Mouse (Mus musculus): ENCODE results near the gene Snd1.

Snd1 gene

GRCm38 (mm10) chr6:28710035-28710434 is 235.1 kb downstream of the Snd1 start:
- DNase-seq = no peak

DNA sequence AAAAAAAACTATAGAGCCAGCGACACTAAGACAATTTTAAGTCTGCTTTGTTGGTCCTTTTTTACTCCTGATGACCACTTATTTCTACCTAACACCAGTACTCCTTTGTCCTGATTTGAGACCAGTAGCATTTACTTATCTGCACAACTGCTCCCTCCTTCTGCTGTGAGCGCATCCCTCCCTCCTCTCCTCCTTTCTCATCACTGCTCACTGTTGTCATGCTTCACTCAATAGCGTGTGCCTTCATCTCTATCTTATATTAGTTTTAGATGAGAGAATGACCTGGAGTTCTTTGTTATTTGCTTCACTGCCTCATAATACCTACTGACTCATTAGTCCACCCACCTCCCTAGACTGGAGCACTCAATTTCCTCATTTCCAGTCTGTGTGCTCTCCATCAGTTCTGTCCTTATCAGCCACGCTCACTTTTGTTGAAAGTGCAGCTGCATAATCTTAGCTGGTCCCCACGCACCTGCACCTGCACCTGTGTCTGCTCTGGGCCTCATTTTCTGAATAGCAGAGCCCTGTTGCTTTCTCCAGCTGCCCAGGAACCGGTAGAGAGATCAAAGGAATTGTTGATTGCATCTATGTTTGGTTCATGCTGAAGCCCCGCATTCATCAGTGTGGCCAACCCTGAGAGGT is 242.4 kb downstream of the Snd1 start:
- no peak for DNase-seq

DNA sequence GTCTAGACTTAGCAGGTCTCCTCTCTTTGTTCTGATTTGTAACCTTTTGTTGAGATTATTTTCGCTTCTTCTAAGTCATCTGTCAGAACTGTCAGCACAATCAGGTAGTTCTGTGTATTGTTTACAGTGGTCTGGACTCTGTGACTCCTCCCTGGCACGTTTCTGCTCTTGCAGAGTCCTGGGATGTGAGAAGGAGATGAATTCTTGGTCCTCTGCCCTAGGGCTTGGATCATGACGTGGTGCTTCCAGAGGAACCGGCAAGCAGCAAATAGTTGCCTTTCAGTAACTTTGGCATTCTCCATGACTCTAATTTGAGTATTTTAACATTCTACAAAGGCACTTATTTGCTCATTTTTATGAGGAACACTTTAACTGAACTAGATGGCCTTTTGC is 242.9 kb downstream of the Snd1 start:
- DNase-seq = no peak

DNA sequence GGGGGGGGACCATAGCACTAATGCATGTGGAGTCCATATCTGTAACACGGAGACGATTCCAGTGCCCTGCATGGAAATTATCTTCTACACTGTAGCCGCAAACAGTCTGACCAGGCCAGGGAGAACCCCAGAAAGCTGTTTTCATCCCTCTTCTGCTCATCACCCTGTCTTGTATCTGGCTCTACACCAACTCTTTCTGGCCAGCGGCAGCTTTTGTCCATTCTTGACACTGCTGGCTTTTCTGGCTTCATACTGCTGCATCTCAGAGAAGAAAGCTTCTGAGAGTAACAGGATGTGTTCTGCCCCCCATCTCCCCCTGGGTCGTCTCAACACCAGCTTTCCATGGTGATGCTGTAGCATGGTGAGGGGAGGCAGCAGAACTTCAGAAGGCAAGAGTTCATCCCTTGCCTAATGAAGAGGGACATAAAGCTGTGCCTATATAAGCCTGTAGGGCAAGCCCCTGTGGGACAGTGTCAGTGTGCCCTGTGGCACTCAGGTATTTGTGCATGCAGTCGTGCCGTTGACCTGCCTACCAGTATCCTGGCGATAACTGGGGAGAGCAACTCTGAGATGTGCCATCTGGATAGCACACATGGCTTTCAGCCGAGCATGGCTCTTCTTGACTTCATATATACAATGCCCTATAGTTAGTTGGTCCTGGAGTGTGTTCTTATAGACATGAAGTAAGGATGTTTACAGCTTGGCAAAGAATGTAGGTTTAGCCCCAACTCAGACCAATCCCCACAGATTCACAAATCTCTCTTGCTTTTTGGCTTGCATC is 245.6 kb downstream of the Snd1 start:
- DNase-seq = no peak

DNA sequence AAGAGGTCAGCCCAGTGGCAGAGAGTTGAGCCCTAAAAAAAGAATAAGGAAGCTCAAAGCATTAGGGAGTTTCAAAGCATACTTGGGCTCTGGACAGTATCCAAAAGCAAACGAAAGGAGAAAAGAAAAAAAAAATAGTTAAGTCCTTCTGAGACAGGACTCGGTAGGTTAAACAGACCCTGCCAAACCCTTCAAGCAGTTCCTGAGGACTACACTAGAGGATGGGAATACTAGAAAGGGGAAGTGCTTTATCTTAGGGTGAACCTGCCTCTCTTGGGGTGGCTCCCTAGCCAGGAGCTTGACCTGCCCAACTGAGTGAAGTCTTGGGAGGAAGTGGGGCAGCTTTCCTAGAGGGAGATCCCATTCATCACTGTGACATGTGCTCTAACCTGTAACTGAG is 248.1 kb downstream of the Snd1 start:
- no peak for DNase-seq

DNA sequence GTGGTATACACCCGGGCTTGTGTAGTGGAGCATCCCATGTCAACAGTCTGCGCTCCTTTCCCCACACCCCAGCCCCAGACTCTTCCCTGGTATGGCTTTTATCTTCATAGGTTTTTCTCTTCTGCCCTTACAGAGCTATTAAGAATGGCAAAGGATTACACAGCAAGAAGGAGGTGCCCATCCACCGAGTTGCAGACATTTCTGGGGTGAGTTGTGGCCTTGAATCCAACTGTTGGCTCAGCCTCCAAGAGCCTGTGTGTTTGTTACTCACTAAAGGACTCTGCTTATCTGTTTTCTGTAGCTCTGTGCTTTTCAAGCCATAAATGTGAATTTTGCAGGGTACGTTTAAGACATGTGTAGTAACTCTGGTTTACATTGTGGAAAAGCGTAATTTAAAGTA is 249.8 kb downstream of the Snd1 start:
- no peak for DNase-seq

DNA sequence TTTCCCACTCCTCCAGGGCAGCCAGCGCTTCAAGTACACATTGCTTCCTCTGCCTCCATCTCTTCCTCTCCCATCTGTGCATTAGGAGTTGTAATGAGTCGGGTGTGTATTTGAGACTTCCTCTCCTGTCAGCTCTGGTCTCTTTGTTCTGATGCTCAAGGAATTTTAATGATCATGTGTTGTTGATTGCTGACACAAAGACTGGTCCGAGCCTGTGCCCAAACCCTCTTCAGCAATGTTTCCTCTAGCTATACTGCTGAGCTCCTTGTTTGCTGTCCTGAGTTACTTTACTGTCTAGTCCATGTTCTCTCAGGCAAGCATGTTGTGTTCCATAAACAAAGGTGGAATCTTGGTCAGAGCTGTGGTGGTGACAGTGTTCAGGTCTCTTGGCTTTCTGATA is 254.3 kb downstream of the Snd1 start:
- DNase-seq = no peak

DNA sequence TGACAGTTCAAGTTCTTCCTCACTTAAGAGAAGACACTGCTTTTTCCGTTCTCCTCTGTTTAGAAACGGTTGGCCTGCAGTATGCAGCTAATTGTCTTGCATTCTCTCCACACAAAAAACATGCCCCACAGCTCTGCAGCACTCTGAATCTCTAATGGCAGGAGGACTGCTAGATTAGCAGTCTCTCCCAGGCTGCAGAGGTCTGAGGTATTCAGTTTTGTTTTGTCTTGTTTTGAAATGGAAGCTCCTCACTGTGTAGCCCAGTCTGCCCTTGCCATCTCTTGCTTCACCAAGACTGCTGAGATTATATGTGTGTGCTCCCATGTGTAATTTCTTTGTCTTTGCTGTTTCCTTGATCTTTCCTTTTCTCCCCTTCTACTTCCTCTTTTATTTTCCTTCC is 254.7 kb downstream of the Snd1 start:
- no peak for DNase-seq

DNA sequence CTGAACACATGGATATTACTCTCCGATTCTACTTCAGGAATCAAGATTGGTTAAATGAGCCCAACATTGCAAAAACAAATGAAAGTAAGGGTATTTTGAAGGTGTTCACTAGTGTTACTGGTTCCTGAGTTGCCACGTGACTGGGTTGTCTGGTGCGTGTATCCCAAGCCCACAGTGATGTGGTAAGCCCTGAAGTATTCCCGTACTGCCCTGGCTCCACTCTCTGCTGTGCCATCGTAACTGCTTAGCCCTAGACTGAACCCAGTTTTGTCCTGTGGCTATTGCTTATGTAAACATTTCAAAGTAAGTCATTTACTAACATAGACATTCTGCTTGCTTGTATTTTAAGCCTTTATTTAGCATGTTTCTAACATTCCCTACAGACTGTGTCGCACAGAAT is 256.3 kb downstream of the Snd1 start:
- no peak for DNase-seq

DNA sequence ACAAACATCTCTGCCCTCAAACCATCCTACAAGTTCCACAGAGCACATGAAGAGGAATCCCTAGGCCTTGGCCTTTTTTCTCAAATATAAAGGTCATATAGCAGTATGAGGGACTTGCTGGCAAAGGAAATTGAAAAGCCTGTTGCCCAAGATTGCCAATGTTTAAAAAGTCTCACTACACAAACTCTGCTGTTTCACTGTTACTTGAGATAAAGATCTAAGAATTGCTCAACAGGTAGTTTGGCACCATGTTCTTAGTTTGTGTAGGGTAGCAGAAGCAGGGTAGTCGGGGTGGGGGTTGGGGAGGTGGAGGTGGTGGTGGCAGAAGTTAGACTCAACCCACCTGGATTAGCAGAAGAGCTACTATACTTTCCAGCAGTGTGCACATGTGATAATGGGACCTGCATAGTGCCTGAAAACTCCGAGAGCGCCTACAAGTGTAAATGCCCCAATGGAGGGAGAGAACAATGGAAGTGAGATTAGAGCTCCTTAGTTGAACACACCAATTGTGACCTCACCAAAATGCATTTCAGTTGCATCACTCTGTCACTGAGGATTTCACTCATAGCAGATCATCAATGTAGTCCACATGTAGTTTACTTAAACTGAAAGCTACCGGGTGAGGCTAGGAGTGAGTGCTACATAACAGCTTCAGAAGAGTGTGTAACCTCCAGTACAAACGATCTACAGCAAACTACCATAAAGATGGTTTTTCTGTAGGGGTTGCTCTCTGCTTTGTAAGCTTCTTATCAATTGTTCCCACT is 259.1 kb downstream of the Snd1 start:
- no peak for DNase-seq

- DNase-seq = no peak
Observed at GRCm38 (mm10) chr6:28735116-28735515, 260.2 kb downstream of the Snd1 start.

DNA sequence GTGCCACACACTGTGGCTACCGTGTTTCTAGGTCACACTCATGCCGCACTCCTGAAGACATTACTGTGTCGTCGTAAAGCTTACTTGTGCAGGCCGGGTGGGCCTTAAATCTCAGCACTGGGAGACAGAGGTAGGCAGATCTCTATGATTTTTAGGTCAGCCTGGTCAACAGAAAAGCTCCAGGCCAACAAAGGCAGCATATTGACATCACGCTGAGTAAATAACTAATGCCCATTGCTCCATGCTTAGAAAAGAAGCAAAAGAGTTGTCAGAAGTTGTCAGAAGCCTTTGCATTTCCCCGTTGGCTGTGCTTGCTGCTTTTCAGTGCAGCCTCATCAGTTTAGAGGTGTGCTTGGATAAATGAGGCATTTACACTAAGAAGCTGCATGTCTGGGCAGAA is 261.7 kb downstream of the Snd1 start:
- no peak for DNase-seq

DNA sequence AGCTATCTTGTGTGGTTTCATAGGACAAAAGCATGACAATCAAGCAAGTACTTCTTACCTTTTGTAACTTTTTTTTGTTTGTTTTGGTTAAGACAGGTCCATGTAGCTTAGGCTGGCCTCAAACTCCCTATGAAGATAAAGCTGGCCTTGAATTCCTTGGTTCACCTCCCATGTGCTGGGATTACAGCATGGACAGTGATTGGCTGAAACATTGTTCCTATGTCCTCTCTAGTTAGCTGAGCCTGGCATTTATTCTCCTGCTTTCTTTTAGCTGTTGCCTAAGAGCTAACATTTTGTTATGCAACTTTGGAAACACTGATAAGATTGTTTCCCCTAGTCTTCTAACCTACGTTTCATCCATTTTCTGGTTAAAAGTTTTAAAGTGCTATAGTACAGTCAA is 262.7 kb downstream of the Snd1 start:
- no peak for DNase-seq

DNA sequence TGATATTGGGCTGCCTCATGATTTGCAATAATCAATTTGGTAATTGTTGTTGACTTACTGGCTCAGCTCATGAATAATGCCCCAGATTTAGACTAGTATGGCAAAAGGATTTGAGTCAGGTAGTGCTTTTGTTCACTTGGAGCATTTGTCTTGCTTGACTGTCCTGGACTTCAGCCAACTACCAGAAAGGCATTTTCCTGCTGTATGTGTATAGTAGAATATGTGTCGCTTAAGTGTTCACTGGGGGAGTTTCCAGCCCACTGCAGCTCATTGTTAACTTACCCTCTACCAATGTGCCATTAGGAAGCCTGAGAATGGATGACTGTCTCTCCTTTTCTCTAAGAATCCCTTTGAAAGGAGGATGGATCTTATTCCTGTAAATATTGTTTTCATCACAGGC is 268.6 kb downstream of the Snd1 start:
- DNase-seq = peak; percentile 45

DNA sequence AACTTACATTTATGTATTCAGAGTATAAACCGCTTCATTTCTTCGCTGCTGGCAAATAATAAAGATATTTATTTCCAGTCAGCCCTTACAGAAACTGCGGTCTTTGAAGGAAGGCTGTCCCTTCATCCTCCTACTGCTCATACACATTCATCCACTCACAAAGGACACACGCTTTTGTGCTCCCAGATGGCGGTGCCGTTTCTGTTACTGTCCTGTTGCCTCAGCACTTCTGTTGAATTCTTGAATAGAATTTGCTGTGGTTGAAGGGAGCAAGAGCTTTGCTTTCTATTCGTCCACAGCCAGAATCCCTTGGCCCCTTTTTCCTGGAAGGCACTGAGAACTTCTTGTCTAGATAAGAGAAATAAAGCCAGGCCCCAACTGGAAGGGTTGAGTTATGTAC is 270.9 kb downstream of the Snd1 start:
- no peak for DNase-seq

- DNase-seq = no peak
Observed at GRCm38 (mm10) chr6:28747025-28747424, 272.1 kb downstream of the Snd1 start.

DNA sequence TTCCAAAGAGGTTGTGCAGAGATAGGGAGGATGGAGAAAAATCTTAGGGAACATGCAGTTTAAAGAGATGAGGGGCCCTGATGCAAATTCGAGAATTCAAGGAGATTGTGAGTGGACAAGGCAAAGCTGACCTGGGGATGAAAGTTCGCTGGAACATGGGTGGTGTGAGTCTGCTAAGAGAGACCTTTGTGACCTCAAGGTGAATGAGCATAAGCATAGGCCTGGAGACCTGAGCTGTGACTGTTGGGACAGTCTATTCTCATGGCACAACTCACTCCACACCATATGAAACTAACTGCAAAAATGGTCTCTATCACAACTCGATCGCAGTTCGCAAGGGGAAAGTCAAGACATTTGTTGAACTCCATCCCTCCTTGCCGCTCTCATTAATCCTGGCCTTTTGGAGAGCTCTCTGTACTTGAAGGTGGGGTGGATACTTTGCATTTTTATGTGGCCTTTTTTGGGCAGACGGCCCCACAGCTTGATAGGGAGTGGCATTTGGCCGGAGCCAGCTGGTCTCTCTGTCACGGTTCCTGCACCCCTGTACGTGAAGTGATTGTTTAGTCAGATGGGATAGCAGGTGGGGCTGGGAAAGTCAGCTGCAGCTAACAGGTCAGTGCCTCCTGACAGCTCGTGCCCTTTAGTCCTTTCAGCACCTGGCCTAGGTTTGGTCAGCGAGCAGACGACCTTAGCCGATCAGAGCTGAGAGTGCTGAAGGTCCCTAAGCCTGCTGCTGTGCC is 273.2 kb downstream of the Snd1 start:
- peak; percentile 29 for DNase-seq

DNA sequence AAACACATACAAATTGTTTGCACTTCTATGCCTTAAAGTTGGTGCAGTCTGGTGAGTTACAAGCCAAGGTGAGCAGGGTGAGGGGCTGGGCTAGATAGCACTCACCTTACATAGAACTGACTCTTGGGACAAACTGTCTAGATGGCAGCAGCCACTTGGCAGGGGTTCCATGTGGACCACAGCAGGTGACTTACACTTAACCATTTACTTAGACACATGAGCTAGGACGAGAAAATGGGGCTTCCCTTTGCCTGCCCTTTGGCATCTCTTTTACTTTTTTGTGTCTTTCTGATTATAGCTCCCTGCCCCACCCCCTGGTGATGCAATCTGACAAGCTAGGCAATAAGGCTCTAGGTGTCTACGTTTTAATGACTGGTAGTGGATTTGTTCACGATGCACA is 274.3 kb downstream of the Snd1 start:
- no peak for DNase-seq

DNA sequence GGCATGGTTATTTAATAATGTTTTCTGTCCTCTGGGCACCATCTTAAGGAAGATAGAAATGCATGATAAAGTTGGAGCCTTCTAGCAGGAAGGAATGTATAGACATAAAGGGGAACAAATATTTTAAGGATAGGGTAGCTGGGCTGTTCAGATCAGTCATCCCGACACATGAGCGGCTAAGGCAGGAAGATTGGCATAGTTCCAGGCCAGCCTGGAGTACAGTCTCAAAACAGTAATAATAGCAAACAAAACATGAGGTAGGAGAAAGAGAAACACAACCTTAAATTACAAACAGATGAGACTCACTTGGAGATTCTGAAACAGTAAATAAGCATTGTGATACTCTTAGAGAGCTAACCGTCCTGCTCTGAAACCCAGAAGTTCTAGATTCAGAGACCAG is 276.2 kb downstream of the Snd1 start:
- peak; percentile 23 for DNase-seq

DNA sequence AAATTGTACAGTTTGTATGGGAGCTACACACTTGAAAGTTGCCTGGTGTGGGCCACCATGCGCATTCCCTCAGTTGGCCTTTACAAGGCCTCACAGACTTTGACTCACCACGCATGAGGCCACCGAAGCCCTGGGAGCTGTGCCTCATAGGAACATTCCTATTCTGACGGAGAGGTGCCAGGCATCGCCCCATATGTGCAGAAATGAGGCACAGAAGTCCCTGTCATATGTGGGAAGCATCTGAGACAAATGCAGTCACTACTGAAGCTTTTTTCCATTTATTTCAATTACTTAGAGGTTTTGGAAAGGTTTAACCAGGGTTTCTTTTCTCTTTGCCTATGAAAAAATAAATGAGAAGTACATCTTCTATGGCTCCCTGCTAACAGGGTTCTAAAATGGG is 278.3 kb downstream of the Snd1 start:
- DNase-seq = no peak

DNA sequence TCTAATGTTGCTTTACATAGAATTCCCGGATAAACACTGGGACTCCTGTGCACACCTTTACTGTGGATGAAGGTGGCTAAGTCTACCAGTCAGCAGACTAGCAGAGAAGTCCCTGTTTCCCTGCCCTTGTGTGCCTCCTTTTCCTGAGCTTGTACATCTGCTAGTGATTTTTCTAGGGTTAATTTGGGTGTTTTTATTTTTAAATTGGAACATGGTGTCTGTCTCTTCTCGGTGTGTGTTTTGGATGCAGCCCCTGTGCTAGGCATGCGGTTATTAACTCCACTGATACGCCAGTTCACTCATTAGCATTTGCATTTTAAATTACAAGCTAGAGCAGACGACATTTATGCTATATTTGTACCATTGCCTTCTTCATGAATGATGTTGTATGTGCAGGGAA is 278.7 kb downstream of the Snd1 start:
- DNase-seq = no peak

DNA sequence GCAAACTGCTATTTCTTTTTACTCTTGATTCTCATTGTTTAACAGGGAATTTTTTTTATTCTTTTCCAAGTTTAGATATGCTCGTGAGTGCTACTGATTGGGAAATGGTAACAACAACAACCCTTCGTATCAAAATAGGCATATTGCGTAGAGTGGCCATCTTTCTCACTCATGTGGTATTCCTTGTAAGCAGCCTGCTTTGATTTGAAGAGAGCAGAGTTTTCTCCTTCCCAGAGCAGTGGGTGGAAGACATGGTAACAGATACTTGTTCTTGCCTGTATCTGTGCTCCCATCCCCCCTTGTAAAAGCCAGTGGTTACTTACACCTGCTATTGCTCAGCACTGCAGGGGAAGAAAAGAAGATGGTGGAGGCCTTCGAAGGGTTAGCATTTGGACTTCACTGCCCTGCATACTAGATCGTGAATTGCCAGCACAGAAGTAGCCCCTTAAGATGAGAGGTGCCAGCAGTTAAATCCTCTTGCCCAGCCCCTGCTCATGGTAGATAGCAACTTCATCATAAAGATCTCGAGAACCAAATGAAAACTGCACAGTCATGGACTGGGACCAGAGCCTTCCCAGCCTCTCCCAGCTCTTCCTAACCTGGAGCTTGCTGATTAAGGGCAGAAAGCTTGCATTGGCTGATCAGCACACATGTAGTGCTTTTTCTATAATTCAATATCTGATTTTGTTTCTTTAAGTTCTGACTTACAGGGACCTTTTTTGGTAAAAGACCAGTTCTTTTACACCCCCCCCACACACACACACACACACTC is 279.4 kb downstream of the Snd1 start:
- no peak for DNase-seq
